Mouse (Mus musculus) brain, embryonic 14.5 days (tissue): ENCODE data around the gene Entpd2.

Experiments
- CTCF ChIP-seq: fragments of 200-500 bp; IDR thresholded peaks from 2 replicates; pipeline ENCODE4 v1.5.1; 2012; ENCODE audit warnings: inconsistent platforms, mild to moderate bottlenecking, moderate library complexity, borderline replicate concordance; ENCODE audit not compliant: insufficient read depth, insufficient read length; ENCODE audit errors: extremely low read depth
- POLR2A ChIP-seq: fragments of 200-500 bp; IDR thresholded peaks from 2 replicates; pipeline ENCODE4 v1.6.1; 2012; ENCODE audit warnings: mild to moderate bottlenecking, inconsistent platforms, borderline replicate concordance; ENCODE audit not compliant: poor library complexity, insufficient read depth, insufficient read length, severe bottlenecking; ENCODE audit errors: extremely low read depth

GRCm38 (mm10) chr2:25355419-25356066, 40.1 kb upstream of the Entpd2 start:
- no peak for TF ChIP-seq CTCF
- no peak for TF ChIP-seq POLR2A
